Mouse (Mus musculus) hindbrain, embryonic 11.5 days (tissue): ENCODE measurements at regions not wholly inside any gene's neighbourhood (a gene's known extent, or its start where the extent isn't known, plus 50 kb on each side); places are given as distances from the start of the nearest gene placed in this dataset.

Experiments used
- ATAC-seq: fragments of 200-750 bp; cut with Nextera tagmentation; 2 replicates; pipeline ENCODE4 v1.8.0; 2017; ENCODE audit warnings: mild to moderate bottlenecking, moderate TSS enrichment, moderate library complexity; ENCODE audit not compliant: low FRiP score
- DNase-seq: peaks from one replicate; pipeline ENCODE4 v3.0.0-alpha.2; 2015; ENCODE audit warnings: low spot score
- H3K27ac ChIP-seq: fragments of 300-500 bp; sonication (generic); 2 replicates; pipeline ENCODE4 v1.5.1; 2014; ENCODE audit warnings: mild to moderate bottlenecking, low read depth, low read length
- H3K27me3 ChIP-seq: fragments of 300-500 bp; sonication (generic); 2 replicates; pipeline ENCODE4 v1.6.1; 2014; ENCODE audit warnings: mild to moderate bottlenecking, low read length, moderate library complexity, mixed read lengths; ENCODE audit not compliant: control insufficient read depth, insufficient read depth
- H3K36me3 ChIP-seq: fragments of 300-500 bp; sonication (generic); 2 replicates; pipeline ENCODE4 v1.6.1; 2014; ENCODE audit warnings: mild to moderate bottlenecking, low read length, moderate library complexity, mixed read lengths; ENCODE audit not compliant: control insufficient read depth, insufficient read depth
- H3K4me1 ChIP-seq: fragments of 300-500 bp; sonication (generic); replicated peaks from 2 replicates; pipeline ENCODE4 v1.6.1; 2014; ENCODE audit warnings: low read length, mixed read lengths; ENCODE audit not compliant: control insufficient read depth, insufficient read depth
- H3K4me2 ChIP-seq: fragments of 300-500 bp; sonication (generic); replicated peaks from 2 replicates; pipeline ENCODE4 v1.6.1; 2014; ENCODE audit warnings: mild to moderate bottlenecking, low read depth, low read length
- H3K4me3 ChIP-seq: fragments of 300-500 bp; sonication (generic); 2 replicates; pipeline ENCODE4 v1.5.1; 2014; ENCODE audit warnings: low read depth, low read length
- H3K9ac ChIP-seq: fragments of 300-500 bp; sonication (generic); 2 replicates; pipeline ENCODE4 v1.6.1; 2014; ENCODE audit warnings: low read depth, low read length
- H3K9me3 ChIP-seq: fragments of 300-500 bp; sonication (generic); 2 replicates; pipeline ENCODE4 v1.6.1; 2016; ENCODE audit warnings: low read length; ENCODE audit not compliant: control insufficient read depth
- WGBS: fragments of 180-500 bp; shearing (Covaris S2); extraction: QIAGEN DNeasy Blood & Tissue Kit; methylation state at CpG from one replicate; pipeline ENCODE4 v1.1.7; 2014; 5-methylcytosine and 5-hydroxymethylcytosine counted together

DNA sequence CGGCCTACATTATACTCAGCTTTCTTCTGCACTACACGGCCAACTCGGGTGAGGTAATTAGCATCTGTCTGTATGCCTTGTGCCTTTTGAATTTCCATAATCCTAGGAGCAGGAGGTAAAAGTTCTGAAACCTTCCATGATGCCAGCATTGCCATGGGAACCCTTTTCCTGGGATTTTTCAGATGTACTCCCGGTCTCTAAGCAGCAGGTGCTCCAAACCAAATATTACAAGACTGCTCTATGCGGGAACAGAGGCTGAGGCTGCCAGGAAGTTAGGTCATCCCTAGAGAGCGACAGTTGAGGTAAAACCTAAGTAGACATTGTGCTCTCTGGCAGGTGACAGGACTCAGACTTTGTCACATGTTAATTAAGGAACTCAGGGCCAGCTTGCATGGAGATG lies 501.0 kb upstream of the Mgmt start:
- H3K36me3 ChIP-seq: no peaks in the 10 kb centered on the region
- H3K4me3 ChIP-seq: no peak overlapping the region
- H3K9me3 ChIP-seq: no peaks in the 10 kb centered on the region
- no peak overlapping the region for H3K27ac ChIP-seq
- no peaks in the 10 kb centered on the region for H3K4me1 ChIP-seq
- no peak for DNase-seq
- ATAC-seq: no peak
- 77% methylated on average over 6 of the region's 6 CpGs for WGBS
- no peak overlapping the region for H3K9ac ChIP-seq
- H3K27me3 ChIP-seq: no peaks in the 10 kb centered on the region
- no peak overlapping the region for H3K4me2 ChIP-seq

DNA sequence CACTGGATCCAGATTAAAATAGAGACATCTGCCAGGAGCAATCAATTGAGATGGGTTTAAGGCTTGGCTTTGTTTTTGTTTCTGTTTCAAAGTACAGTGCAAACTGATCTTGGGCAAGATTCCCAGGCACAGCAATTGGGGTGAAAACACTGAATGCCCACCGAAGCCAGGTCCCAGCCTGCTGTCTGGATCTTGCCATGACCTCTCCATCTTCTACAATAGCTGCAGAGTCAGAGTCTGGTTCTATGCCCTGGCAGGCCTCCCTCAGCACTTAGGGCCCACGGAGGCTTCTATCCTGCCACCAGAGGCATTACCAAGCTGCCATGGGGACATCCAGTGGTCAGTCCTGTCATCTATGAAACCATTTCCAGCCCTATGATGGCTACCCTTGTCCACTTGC lies 498.6 kb upstream of the Mgmt start:
- no peak overlapping the region for H3K4me3 ChIP-seq
- H3K27ac ChIP-seq: no peak overlapping the region
- H3K9ac ChIP-seq: no peak overlapping the region
- 76% methylated on average over 2 of the region's 2 CpGs for WGBS
- DNase-seq (no peak), ATAC-seq (no peak)
- H3K27me3 ChIP-seq: no peaks in the 10 kb centered on the region
- H3K36me3 ChIP-seq: no peaks in the 10 kb centered on the region
- H3K4me1 ChIP-seq: no peaks in the 10 kb centered on the region
- H3K9me3 ChIP-seq: no peaks in the 10 kb centered on the region
- no peak overlapping the region for H3K4me2 ChIP-seq

DNA sequence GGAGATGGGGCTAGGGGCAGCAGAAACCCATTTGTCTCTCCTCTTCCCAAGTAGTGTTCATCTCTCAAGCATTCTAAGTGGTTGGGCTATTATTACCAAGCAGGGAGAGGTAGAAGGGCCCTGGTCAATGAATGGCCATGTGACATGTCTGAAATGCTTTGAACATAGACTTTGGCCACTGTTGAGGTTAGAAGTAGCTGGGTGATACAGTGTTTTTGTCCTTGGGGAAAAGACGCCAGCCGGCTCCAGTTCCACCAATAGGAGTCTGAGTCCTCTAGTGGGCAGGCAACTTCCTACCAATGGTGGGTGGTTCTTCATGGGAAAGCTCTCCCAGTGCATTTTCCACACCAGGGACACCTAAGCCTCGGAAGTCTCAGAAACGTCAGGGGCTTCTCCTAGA lies 497.3 kb upstream of the Mgmt start:
- WGBS: 85% methylated on average over 4 of the region's 4 CpGs
- Histone ChIP-seq H3K4me2 (no peak overlapping the region), H3K9me3 (no peaks in the 10 kb centered on the region), H3K27me3 (no peaks in the 10 kb centered on the region), H3K27ac (no peak overlapping the region), H3K4me1 (no peaks in the 10 kb centered on the region), H3K4me3 (no peak overlapping the region), H3K36me3 (no peaks in the 10 kb centered on the region), H3K9ac (no peak overlapping the region)
- DNase-seq (no peak), ATAC-seq (no peak)

DNA sequence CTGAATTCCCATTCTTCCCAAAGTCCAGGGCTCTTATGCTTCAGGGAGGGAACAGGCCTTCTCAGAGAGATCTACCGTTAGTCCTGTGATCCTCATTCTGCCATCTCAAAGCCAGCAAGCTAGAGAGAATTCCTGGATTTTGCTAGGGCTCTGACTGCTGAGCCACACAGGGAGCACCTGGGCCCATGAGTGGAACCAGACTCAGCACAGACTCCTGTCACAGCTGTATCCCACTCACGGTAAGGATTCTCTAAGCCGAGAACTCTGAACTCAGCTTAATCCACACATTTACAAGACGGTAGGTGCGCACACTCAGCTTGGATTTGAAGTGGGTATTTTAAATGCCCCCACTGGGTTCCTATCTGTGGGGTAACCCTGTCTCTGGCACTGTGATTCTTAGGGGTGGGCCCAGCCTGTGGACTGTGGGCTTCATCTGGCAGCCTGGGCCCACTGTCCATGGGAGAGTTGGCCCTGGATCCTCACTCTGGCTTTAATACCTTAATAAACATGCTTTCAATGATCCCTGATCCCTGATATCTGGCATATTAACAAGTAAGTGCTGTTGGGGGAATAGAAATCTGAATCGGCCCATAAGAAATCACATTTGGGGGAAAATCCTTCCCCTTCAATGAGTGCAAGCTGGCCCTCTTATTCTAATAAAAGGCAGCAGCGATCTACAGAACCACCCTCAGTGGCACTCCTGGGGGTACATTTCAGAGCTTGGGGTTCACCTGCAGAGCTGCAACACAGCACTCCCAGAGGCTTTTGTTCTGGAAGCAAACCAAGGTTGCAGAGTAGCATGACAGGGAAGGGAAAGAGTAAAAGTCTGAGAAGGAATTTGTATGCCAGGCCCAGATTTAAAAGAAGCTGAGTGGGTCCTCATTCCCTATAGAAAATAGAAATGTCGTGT lies 491.5 kb upstream of the Mgmt start:
- no peak overlapping the region for H3K9ac ChIP-seq
- no peak overlapping the region for H3K4me2 ChIP-seq
- no peak for DNase-seq
- H3K27ac ChIP-seq: no peak overlapping the region
- no peak overlapping the region for H3K4me3 ChIP-seq
- H3K36me3 ChIP-seq: no peaks in the 10 kb centered on the region
- no peaks in the 10 kb centered on the region for H3K27me3 ChIP-seq
- H3K9me3 ChIP-seq: no peaks in the 10 kb centered on the region
- WGBS: 88% methylated on average over 8 of the region's 8 CpGs
- no peak for ATAC-seq
- H3K4me1 ChIP-seq: no peaks in the 10 kb centered on the region

DNA sequence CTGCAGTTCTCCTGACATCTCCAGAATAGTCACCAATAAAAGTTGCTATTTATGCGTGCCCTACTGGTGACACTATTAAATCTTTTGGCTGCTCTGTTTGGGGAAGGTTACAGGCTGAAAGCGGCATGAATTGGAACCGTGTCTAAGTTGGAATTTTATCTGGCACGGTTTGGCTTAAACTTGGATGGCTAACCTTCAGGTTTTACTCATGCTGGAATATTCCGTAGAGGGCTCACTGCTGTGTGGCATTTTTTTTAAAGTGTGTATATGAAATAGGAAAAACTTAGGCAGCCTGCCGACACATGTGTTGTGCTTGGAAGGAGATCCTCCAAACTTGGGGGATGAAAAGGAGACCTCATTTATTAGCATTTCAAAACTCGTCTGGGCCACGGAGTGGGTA lies 489.0 kb upstream of the Mgmt start:
- Histone ChIP-seq H3K9ac (no peak overlapping the region), H3K36me3 (no peaks in the 10 kb centered on the region), H3K4me3 (no peak overlapping the region), H3K4me1 (no peaks in the 10 kb centered on the region), H3K4me2 (no peak overlapping the region), H3K9me3 (no peaks in the 10 kb centered on the region), H3K27me3 (no peaks in the 10 kb centered on the region), H3K27ac (no peak overlapping the region)
- ATAC-seq: no peak
- DNase-seq: no peak
- 79% methylated on average over 8 of the region's 8 CpGs for WGBS

DNA sequence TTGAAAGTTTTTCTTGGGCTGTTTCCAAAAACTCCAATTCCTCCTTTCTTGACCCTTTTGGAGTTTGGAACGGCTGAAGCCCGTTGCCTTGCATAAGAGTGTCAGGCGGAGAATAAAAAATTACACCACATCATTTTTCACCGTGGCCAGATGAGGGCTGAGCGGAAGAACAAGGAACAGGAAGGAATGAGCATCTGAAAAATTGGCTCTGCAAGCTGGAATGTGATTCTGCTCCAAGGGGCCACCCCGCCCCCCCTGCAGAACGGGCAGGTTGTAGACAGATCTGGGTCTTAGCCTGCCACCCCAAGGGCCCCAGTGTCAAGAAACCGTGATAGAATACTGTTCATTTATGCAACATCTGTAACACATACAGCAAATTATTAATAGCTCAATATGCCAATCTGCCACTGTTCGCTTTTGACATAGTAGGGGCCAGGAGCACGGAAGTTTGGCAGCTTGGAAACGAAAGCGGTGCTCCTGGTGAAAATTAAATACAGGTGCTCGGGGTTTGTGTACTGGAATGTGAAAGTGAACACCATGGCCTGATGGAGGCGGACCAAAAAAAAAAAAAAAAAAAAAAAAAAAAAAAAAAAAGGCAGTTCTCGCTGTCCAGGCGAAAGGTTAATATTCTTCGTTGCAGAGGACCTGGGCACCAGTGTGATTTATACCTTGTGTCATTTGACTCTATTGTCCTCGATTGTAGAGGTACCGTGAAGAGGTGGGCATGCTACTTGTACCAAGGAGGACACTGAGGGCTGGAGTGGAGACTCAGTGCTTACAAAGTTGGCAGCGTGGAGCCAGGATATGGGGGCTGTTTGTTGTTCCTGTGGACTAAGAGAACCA lies 487.9 kb upstream of the Mgmt start:
- Histone ChIP-seq H3K9ac (no peak overlapping the region), H3K27ac (no peak overlapping the region), H3K27me3 (no peaks in the 10 kb centered on the region), H3K9me3 (no peaks in the 10 kb centered on the region), H3K4me2 (no peak overlapping the region), H3K4me1 (no peaks in the 10 kb centered on the region), H3K36me3 (no peaks in the 10 kb centered on the region), H3K4me3 (no peak overlapping the region)
- 68% methylated on average over 20 of the region's 20 CpGs for WGBS
- ATAC-seq (no peak), DNase-seq (peak; percentile 22)

DNA sequence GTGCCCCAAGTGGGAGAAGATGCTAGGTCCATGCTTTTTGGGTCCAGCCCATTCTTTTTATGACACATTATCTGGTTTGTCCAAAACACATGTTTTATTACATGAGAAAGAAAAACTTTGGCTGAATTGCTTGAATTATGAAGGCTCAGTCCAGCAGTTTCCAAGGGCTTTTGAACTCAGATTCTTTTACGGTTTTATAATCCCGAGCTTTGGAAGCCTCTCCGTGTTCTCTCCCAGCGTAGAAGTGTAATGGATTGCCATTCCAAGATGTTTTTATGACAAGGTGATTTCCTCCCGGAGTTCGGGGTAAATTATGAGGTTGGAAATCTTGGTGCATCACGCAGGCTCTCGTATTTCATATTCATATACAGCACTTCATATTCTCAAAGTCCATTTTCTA lies 479.6 kb upstream of the Mgmt start:
- H3K4me2 ChIP-seq: no peak overlapping the region
- no peaks in the 10 kb centered on the region for H3K9me3 ChIP-seq
- 92% methylated on average over 8 of the region's 8 CpGs for WGBS
- H3K36me3 ChIP-seq: no peaks in the 10 kb centered on the region
- no peak overlapping the region for H3K9ac ChIP-seq
- ATAC-seq (no peak), DNase-seq (no peak)
- no peaks in the 10 kb centered on the region for H3K4me1 ChIP-seq
- no peak overlapping the region for H3K4me3 ChIP-seq
- H3K27ac ChIP-seq: no peak overlapping the region
- no peaks in the 10 kb centered on the region for H3K27me3 ChIP-seq

DNA sequence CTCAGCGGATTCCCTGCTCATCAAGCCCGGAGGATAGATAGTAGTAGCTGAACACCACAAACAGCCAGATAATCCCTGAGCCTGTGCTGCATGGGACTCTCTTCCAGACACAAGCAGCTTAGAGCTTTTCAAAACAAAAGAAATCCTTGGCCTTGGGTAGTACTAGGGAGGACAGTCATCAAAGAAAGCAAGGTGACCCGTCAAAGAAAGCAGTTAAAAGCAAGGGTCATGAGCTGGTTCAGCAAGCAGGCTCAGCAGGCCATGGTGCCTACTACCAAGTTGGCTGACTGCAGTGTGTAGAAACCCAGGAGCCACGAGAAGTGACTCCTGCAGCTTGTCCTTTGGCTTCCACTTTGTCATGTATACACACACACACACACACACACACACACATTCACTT lies 477.1 kb upstream of the Mgmt start:
- Histone ChIP-seq H3K4me3 (no peak overlapping the region), H3K9me3 (no peaks in the 10 kb centered on the region), H3K9ac (no peak overlapping the region), H3K27ac (no peak overlapping the region), H3K36me3 (no peaks in the 10 kb centered on the region), H3K4me2 (no peak overlapping the region), H3K4me1 (no peaks in the 10 kb centered on the region), H3K27me3 (no peaks in the 10 kb centered on the region)
- DNase-seq (no peak), ATAC-seq (no peak)
- WGBS: 82% methylated on average over 4 of the region's 4 CpGs
